Mouse (Mus musculus) CH12.LX (cell line): Measurements from ENCODE around the gene Ube2i. TPM values are rescaled to one million over a fixed set of nuclear protein-coding genes. Genes with fewer than 3 reads are reported as not detected.

Experiments
- DNase-seq: peaks from one replicate; pipeline ENCODE4 v3.0.0-alpha.2; 2013; ENCODE audit errors: extremely low read depth
- H3K27ac ChIP-seq: 2 replicates; pipeline ENCODE4 v1.5.1; 2012; ENCODE audit warnings: low read depth, mild to moderate bottlenecking, control low read depth, moderate library complexity; ENCODE audit not compliant: insufficient read depth
- H3K27me3 ChIP-seq: replicated peaks from 2 replicates; pipeline ENCODE3; 2012; ENCODE audit warnings: inconsistent platforms
- H3K36me3 ChIP-seq, 2 experiments: replicated peaks in 1 of 2; 2 replicates each; pipeline versions ENCODE3 to v1.6.1; 2012; ENCODE audit warnings: inconsistent platforms in 1 of 2, low read length in 1 of 2, mild to moderate bottlenecking in 1 of 2, mixed read lengths in 1 of 2, moderate library complexity in 1 of 2; ENCODE audit not compliant: control insufficient read depth in 1 of 2, insufficient read depth in 1 of 2
- H3K4me1 ChIP-seq, 2 experiments: 2 replicates each; pipeline ENCODE4 v1.6.1; 2012; ENCODE audit warnings: inconsistent platforms in 1 of 2, moderate library complexity in 1 of 2; ENCODE audit not compliant: insufficient read depth in 2 of 2, control insufficient read depth in 1 of 2
- H3K4me2 ChIP-seq: 2 replicates; pipeline ENCODE4 v1.6.1; 2012; ENCODE audit warnings: low read depth, mild to moderate bottlenecking, control low read depth; ENCODE audit not compliant: poor library complexity, insufficient read depth, severe bottlenecking
- H3K4me3 ChIP-seq, 3 experiments: fragments of 150-350 bp in 1 of 3; sonication (generic) in 1 of 3; replicated peaks in 1 of 3; 2 replicates each; pipeline versions ENCODE3 to v1.5.1; 2011 to 2012; ENCODE audit warnings: low read depth in 2 of 3, low read length in 2 of 3, mild to moderate bottlenecking in 2 of 3, moderate library complexity in 2 of 3, control low read depth in 1 of 3, improper control_type of control experiment in 1 of 3, inconsistent platforms in 1 of 3, mixed read lengths in 1 of 3; ENCODE audit not compliant: poor library complexity in 1 of 3
- H3K79me2 ChIP-seq: replicated peaks from 2 replicates; pipeline ENCODE4 v1.6.1; 2012; ENCODE audit warnings: mild to moderate bottlenecking, moderate library complexity; ENCODE audit not compliant: control insufficient read depth, poor library complexity, insufficient read depth, severe bottlenecking; ENCODE audit errors: extremely low read depth
- H3K9ac ChIP-seq: 2 replicates; pipeline ENCODE4 v1.6.1; 2012; ENCODE audit warnings: low read depth, mild to moderate bottlenecking, control low read depth, moderate library complexity; ENCODE audit not compliant: insufficient read depth
- H3K9me3 ChIP-seq: replicated peaks from 2 replicates; pipeline ENCODE3; 2012; ENCODE audit warnings: low read length, inconsistent platforms, mixed read lengths
- BHLHE40 ChIP-seq: IDR thresholded peaks from 2 replicates; pipeline ENCODE4 v1.6.1; 2011; ENCODE audit warnings: mild to moderate bottlenecking, low read depth, low read length, improper control_type of control experiment
- CTCF ChIP-seq, 2 experiments: IDR thresholded peaks in 1 of 2; conservative IDR thresholded peaks in 1 of 2; 2 replicates each; pipeline ENCODE4 v1.5.1; 2011 to 2012; ENCODE audit warnings: low read depth in 2 of 2, low read length in 2 of 2, improper control_type of control experiment in 1 of 2, inconsistent platforms in 1 of 2, mild to moderate bottlenecking in 1 of 2, moderate library complexity in 1 of 2
- E2F4 ChIP-seq: IDR thresholded peaks from 2 replicates; pipeline ENCODE4 v1.6.1; 2011; ENCODE audit warnings: low read depth, low read length, improper control_type of control experiment; ENCODE audit not compliant: insufficient replicate concordance
- EP300 ChIP-seq: IDR thresholded peaks from 2 replicates; pipeline ENCODE4 v1.6.1; 2011; ENCODE audit warnings: low read length, improper control_type of control experiment
- GABPA ChIP-seq: IDR thresholded peaks from 2 replicates; pipeline ENCODE4 v1.6.1; 2012; ENCODE audit warnings: low read depth, low read length, improper control_type of control experiment, inconsistent platforms; ENCODE audit not compliant: insufficient replicate concordance
- HCFC1 ChIP-seq: IDR thresholded peaks from 2 replicates; pipeline ENCODE4 v1.6.1; 2012; ENCODE audit warnings: low read depth, mild to moderate bottlenecking, inconsistent platforms, low read length, improper control_type of control experiment
- JUN ChIP-seq: IDR thresholded peaks from 2 replicates; pipeline ENCODE4 v1.6.1; 2011; ENCODE audit warnings: low read depth, mild to moderate bottlenecking, low read length, improper control_type of control experiment, moderate library complexity; ENCODE audit not compliant: insufficient read depth
- JUND ChIP-seq: conservative IDR thresholded peaks from 2 replicates; pipeline ENCODE4 v1.6.1; 2011; ENCODE audit warnings: low read depth, low read length, improper control_type of control experiment
- KAT2A ChIP-seq: IDR thresholded peaks from 2 replicates; pipeline ENCODE4 v1.6.1; 2012; ENCODE audit warnings: low read length, improper control_type of control experiment, inconsistent platforms; ENCODE audit not compliant: insufficient replicate concordance
- MAFK ChIP-seq: IDR thresholded peaks from 2 replicates; pipeline ENCODE4 v1.6.1; 2011; ENCODE audit warnings: low read length, improper control_type of control experiment; ENCODE audit not compliant: insufficient replicate concordance
- MXI1 ChIP-seq: IDR thresholded peaks from 2 replicates; pipeline ENCODE4 v1.6.1; 2011; ENCODE audit warnings: mild to moderate bottlenecking, low read depth, low read length, improper control_type of control experiment
- NELFE ChIP-seq: IDR thresholded peaks from 2 replicates; pipeline ENCODE4 v1.6.1; 2011; ENCODE audit warnings: low read depth, low read length, improper control_type of control experiment
- PAX5 ChIP-seq: IDR thresholded peaks from 2 replicates; pipeline ENCODE4 v1.6.1; 2012; ENCODE audit warnings: low read length, inconsistent platforms, mixed read lengths
- POLR2A ChIP-seq: IDR thresholded peaks from 2 replicates; pipeline ENCODE4 v1.6.1; 2011; ENCODE audit warnings: low read depth, mild to moderate bottlenecking, improper control_type of control experiment, low read length
- RAD21 ChIP-seq: IDR thresholded peaks from 2 replicates; pipeline ENCODE4 v1.6.1; 2011; ENCODE audit warnings: low read depth, mild to moderate bottlenecking, low read length, improper control_type of control experiment, moderate library complexity
- RCOR1 ChIP-seq: conservative IDR thresholded peaks from 2 replicates; pipeline ENCODE4 v1.6.1; 2012; ENCODE audit warnings: low read depth, mild to moderate bottlenecking, inconsistent platforms, low read length, improper control_type of control experiment
- SMC3 ChIP-seq: IDR thresholded peaks from 2 replicates; pipeline ENCODE4 v1.6.1; 2011; ENCODE audit warnings: low read depth, low read length, improper control_type of control experiment
- TBP ChIP-seq: conservative IDR thresholded peaks from 2 replicates; pipeline ENCODE4 v1.6.1; 2011; ENCODE audit warnings: low read depth, low read length, improper control_type of control experiment
- UBTF ChIP-seq: IDR thresholded peaks from 2 replicates; pipeline ENCODE4 v1.6.1; 2012; ENCODE audit warnings: low read depth, mild to moderate bottlenecking, inconsistent platforms, low read length, improper control_type of control experiment, moderate library complexity
- USF2 ChIP-seq: conservative IDR thresholded peaks from 2 replicates; pipeline ENCODE4 v1.6.1; 2011; ENCODE audit warnings: low read depth, low read length, improper control_type of control experiment
- ZKSCAN1 ChIP-seq: IDR thresholded peaks from 2 replicates; pipeline ENCODE4 v1.6.1; 2012; ENCODE audit warnings: low read depth, inconsistent platforms, low read length, improper control_type of control experiment, borderline replicate concordance
- dilution Hi-C: fragments of 300-500 bp; cut with MboI; formaldehyde crosslinking; loops from 2 replicates; pipeline ENCODE4 v1.14.3; 2020; ENCODE audit warnings: low sequenced_read_pairs; ENCODE audit not compliant: extremely low pct_unique_long_range_greater_than_20kb, extremely low pct_ligation_motif_present
- in situ Hi-C: fragments of 300-500 bp; cut with MboI; formaldehyde crosslinking; loops from 3 replicates; pipeline ENCODE4 v1.14.3; 2019; ENCODE audit warnings: low sequenced_read_pairs, low pct_ligation_motif_present, low pct_unique_long_range_greater_than_20kb, mixed read lengths
- polyA plus RNA-seq: library from polyadenylated mRNA; unstranded; fragments of >175 nt; gene quantifications from 2 replicates; pipeline ENCODE4 v1.2.1, GENCODE M21; 2012; ENCODE audit warnings: low read depth; ENCODE audit not compliant: insufficient read length
- total RNA-seq, 2 experiments: library from RNA; depleted of rRNA; stranded (reverse); fragments of 300-350 nt in 1 of 2; fragments of >200 nt in 1 of 2; gene quantifications; 2 replicates each; pipeline ENCODE4 v1.2.3; 2012 to 2014

Gene Ube2i
- total and polyA plus RNA-seq, 3 experiments, result 356 to 731 (median 578) TPM

DNA sequence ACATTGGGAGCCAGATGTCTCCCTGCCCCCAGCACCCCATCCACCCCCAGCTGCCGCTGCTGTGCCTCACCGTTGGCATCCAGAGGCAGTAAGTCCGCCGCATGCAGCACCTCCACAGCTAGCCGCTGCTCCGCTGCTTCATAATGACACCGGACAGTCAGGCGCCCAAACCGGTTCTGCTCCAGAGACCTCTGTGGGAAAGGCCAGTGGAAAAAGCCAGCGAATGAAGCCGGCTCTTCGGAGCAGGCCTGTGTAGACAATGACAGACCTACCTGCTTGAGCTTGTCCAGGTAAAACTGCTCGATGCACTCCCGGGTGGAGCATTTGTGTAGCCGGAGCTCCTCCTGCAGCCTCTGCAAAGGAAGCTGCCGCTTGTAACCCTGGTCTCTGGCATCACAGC lies 30.2 kb downstream of the Ube2i start:
- dilution Hi-C loops, result no loop called here
- no peak for DNase-seq
- H3K27ac ChIP-seq, result no peak overlapping the region
- peaks cover 35 to 54% of the 10 kb centered on the region in 2 experiments for H3K36me3 ChIP-seq
- in situ Hi-C loops, result no loop called here
- TF ChIP-seq TBP, result no peak
- no peak for TF ChIP-seq RCOR1
- TF ChIP-seq KAT2A, result no peak
- TF ChIP-seq EP300, result no peak
- no peak for TF ChIP-seq UBTF
- TF ChIP-seq USF2, result no peak
- no peak for TF ChIP-seq MAFK
- no peak for TF ChIP-seq BHLHE40
- TF ChIP-seq JUN, result no peak
- no peak for TF ChIP-seq MXI1
- TF ChIP-seq NELFE, result no peak
- no peak for TF ChIP-seq E2F4
- no peak for TF ChIP-seq GABPA
- TF ChIP-seq POLR2A, result no peak
- H3K9me3 ChIP-seq, result no peaks in the 10 kb centered on the region
- no peak overlapping the region for H3K4me3 ChIP-seq
- no peak overlapping the region for H3K4me2 ChIP-seq
- H3K9ac ChIP-seq, result no peak overlapping the region
- H3K79me2 ChIP-seq, result peaks cover 17% of the 10 kb centered on the region
- H3K27me3 ChIP-seq, result no peaks in the 10 kb centered on the region
- H3K4me1 ChIP-seq, result peaks cover 7 to 14% of the 10 kb centered on the region in 2 experiments; a peak in 2 of 4 replicates

- no peak overlapping the region for H3K4me2 ChIP-seq
- no peak overlapping the region for H3K27ac ChIP-seq
- dilution Hi-C loops, result no loop called here
- peaks cover 17% of the 10 kb centered on the region for H3K79me2 ChIP-seq
- no peak overlapping the region for H3K4me3 ChIP-seq
- in situ Hi-C loops, result no loop called here
- H3K4me1 ChIP-seq, result peaks cover 7 to 18% of the 10 kb centered on the region in 2 experiments; a peak in 2 of 4 replicates
- H3K27me3 ChIP-seq, result no peaks in the 10 kb centered on the region
- TF ChIP-seq CTCF (conservative IDR thresholded peaks at IDR 0.05 in 1 of 2, IDR thresholded peaks at IDR 0.05 in 1 of 2; ENCODE audit: low read depth in 2 of 2, low read length in 2 of 2), result peak in 1 of 2 experiments; percentile 50; a peak in 2 of 4 replicates
- TF ChIP-seq RAD21, result no peak; the same call in 1 of the 2 replicates
- no peak for TF ChIP-seq SMC3
- TF ChIP-seq HCFC1, result no peak
- no peak for TF ChIP-seq PAX5
- no peak for TF ChIP-seq UBTF
- TF ChIP-seq ZKSCAN1, result no peak
- TF ChIP-seq TBP, result no peak
- no peak for TF ChIP-seq JUND
- DNase-seq, result no peak
- H3K9ac ChIP-seq, result no peak overlapping the region
- H3K36me3 ChIP-seq, result peaks cover 35 to 54% of the 10 kb centered on the region in 2 experiments
- no peaks in the 10 kb centered on the region for H3K9me3 ChIP-seq
Measured at GRCm38 (mm10) chr17:25243131-25243780, 31.2 kb downstream of the Ube2i start.
